Mouse (Mus musculus) skeletal muscle tissue, adult 2 months (tissue): Measurements from ENCODE around the gene Helz2.

ENCODE experiments used
- DNase-seq: peaks from one replicate; pipeline ENCODE4 v3.0.0-alpha.2; 2012; ENCODE audit warnings: low read depth, low spot score

Helz2 gene

DNA sequence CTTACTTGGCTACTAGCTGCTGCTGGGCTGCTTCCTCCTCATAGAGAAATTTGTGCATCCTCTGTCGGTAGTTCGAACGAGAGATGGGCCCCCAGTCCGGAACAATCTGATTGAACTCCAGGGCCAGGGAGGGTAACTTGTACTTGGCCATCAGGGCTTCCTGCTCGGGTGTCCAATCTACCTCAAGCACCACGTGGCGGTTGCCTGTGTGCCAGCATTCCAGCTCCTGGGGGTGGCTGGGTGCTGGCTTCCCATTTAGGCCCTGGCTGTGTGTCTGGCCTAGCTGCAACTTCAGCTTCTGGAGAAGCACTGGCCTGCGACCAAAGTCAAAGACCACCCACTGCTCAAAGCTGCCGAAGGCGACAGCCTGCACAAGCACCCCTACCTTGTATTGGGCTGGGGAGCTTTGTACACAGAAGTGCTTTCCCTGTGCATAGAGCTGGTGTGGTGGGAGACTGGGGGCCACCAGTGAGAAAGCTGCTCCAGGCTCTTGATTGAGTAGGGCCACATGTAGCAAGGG, 3.7 kb downstream of the Helz2 start:
- no peak for DNase-seq

DNA sequence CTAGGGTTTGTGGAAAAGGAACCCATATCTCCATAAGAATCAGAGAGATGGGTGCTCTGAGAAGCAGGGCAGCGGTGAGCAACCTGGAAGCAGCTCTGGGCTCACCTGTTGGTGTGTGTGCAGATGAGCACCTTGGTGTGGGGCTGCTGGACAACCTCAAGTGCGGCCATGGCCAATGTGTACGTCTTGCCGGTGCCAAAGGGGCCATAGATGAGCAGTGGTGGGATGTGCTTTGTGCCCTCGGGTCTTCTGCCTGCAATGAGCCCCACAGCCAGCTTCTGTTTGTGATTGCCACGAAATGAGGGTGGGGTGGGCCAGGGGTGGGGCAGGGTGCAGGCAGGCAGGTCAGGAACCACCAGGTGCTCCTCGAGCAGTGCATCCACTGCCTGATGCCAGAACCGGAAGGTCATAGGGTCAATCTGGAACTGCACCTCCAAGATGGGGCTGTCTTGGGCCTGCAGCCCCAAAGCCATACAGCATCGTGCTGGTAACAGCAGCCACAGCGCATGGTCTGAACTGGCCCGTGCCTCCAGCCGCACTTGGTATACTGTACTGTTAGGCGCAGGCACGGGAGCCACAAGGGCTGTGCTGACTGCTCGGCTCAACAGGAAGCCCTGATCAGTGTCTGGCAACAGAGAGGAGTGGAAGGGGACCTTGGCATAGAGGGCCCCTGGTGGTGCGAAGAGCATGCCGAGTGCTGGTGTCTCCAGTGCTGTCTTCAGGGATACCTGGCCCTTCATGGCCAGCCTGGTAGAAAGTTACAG, 4.4 kb downstream of the Helz2 start:
- no peak for DNase-seq

DNA sequence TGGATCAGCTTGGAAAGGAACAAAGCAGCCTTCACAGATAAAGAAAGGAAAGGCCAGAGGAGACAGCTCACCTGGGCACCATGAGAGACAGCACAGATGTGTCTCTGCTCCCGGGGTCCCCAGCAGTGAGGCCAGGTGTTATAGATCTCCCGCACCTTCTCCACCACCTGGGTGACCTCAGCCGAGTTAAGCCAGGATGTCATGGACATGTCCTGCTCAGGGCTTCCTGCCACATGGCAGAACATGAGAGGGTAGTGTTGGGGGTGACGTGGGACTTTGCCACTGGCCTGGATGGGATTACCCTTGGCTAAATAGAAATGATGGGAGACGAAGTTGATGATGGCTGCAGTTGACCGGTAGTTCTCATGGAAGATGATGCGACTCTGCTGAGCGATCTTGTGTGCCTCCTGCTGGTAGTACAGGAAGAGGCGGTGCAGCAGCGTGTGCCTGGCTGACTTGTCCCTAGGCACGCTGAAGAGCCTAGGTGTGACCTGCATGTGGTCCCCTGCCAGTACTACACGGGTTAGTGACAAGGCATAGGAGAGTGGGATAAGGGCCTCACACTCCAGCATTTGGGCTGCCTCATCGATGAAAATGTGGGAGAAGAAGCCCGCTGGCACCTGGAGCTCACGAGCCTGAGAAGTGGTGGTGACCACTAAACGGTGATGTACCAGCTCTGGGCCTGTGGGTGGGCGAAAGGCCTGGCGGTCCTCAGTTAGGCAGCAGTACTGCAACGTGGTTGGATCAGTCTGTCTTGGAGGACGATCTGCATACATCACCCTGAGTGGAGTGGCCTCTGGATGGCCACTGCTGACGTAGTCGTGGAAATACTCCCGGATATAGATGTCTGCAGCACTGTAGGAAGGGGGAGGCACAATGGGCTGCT, 5.9 kb downstream of the Helz2 start:
- DNase-seq = no peak

DNA sequence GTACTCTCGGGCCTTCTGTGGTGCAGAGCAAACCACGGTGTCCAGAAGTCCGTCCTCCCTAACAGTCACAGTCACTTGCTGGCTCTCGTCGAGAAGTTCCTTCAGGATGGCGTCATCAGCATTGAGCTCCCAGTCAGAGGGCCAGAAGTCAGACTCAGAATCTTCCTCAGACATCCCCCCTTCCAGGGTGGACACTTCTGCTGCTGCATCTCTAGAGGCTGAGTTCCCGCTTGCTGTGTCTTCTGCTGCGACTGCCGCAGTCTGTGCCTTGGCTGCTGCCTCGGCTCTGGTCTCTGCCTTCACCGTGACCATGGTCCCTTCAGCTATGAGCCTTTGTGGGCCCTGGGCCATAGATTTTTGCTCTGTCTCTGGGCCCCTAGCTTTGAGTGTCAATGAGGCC, 7.1 kb downstream of the Helz2 start:
- no peak for DNase-seq

DNA sequence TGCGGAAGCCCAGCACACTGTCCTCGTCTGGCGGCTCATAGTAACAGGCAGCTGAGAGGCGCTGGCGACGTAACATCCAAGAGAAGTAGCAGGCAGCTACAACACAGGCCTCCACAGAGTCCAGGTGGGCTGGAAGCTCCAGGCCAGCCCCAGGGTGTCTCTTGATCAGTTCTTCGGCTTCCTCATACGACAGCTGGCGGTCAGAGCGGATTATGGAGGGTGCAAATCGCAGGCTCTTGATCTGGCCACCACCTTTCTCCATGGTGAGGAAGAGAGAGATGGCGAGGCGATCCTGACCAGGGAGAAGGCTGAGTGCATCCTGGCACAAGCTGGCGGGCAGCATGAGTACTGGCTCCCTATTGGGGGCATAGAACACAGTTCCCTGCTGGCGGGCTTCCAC, 8.4 kb downstream of the Helz2 start:
- no peak for DNase-seq

DNA sequence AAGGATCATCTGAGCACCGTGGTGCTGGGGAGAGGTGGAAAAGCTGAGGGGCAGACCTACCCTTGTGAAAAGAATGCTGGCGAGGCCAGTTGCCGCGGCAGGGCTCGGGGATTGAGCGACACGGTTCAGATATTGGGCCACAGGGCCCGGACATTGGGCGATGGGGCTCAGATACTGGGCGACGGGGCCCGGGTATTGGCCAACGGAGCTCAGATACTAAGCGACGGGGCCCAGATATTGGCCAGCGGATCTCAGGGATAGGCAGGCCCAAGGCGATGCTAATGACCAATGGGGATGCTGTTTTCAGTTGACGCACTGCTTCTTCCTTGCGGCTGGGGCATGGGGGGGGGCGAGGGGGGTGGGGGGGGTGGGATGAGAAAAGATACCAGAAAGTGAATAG, 10.7 kb downstream of the Helz2 start:
- DNase-seq = no peak

DNA sequence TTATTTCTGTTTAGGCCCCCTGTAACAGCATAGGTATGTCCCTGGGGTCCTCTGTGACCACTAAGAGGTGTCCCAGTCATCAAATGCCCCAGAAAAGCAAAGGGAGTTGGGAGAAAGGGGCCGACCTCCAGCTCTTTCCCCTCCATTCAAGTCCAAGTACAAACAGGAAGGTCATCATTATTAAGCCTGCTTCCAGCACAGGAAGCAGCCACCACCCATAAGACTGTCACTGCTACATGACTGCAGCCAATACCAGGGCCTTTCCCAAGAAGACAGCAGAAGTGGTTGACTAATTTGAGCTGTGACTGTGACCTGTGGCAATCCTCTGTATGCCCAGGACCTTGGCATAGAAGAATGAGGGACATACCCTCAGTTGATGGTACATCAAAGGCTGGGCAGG, 13.5 kb downstream of the Helz2 start:
- no peak for DNase-seq

DNA sequence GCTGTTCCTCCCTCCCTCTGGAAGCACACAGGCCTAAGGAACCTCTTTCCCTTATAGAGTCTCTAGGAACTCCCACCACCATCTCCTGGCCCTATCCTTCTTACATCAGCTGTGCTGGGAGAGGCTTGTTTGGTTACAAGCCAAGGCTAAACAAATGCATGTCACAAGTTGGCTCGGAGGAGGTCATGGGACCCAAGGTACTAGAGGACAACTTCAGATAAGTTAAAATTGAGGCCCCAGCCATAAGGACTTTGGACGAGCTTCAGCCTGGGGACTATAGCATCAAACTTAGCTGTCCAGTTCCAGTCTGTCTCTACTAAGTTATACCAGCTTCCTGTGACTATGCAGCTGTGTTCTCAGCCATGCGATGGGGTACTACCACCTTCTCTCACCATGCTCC, 14.7 kb downstream of the Helz2 start:
- DNase-seq = no peak

DNA sequence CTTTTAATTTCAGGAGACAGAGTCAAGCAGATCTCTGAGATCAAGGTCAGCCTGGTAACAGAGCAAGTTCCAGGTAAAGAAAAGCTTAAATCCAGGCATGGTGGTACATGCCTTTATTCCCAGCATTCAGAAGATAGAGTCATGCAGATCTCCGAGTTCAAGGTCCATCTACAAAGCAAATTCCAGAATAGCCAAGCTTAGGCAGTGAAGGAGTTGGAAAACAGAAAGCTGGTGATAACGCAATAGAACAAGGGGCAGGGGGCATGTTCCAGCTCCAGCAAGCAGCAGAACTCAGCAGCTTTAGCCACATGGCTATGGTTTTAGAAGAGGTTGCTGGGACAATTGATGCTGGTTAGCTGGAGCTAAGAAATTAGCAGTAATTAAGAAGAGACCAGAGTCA, 16.8 kb downstream of the Helz2 start:
- DNase-seq = no peak

DNA sequence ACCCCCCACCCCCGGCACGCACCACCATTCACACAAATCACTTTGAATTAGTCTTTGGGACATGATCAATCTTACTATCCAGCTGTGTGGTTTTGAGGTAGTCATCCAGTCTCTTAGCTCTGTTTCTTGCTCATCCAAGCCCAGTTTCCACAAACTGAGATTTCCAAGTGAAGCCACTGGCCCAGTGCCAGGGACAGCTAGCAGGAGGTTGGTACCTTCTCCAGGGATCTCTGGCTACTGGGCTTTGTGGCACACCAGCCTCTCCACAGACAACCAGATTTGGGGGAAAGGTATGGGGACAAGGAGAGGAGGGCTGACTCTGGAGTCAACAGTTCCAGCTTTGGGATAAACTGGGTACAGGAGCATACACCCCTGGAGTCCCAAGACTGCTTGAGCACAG, 21.5 kb downstream of the Helz2 start:
- no peak for DNase-seq

DNA sequence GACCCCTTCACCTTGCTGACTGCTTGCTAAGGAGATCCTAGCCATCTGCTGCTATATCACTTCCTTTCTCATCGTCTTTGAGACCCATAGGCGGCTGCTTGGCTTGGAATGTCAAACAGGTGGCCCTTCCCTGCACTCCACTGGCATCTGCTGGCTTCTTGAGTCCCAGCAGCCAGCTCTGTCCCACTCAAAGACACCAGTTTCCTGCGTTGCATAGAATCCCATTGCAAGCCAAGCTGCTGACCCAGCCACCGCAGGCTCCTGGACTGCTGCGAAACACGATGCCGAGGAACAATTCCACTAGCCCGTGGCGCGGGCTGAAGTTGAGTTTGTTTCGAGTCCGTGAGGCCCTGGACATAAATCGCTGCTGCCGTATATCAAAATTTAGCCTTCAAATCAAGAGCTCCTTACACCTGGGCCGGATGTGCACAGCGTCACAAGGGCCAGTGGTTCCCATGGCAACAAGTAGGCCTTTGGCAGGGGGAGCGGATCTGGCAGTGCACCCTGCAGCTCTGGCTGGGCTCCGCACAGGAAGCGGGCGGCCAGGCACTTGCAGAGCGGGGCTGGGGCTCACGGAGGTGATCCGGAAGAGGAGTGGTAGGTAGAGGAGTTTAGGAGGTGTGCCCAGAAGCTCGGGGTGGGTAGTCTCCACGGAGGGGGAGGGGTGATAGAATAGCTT, 22.1 kb downstream of the Helz2 start, which contains the start of gene Fndc11:
Fndc11 (plus strand) TSS at position 476 of the 679 bp plus-strand sequence.
- peak; percentile 77 for DNase-seq

DNA sequence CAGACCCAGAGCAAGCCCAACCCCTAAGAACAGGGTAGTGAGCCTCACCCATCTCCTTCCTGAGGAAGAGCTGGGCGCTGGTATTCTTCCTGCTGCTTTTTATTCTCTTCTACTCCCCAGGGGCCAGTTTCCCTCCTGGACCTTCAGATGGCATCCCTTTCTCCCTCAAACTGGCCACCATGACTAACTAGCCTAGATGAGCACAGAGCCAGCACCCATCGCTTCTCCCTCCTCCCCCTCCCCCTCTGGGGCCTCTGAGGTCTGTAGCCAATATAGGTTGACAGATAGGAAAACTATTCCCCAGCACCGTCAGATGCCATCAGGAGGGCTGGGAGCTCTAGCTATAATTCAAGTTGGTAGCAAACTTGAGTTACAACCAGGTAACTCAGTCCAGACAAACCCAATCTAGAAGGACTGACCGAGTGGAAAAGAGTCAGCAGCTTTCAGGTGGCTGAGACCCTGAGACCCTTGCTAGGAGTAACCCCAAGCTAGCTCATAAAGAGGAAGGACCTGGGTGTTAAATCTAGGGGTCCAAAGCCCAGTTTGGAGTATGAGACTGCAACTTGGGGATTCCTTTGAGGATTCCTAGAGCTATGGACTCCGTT, 22.8 kb downstream of the Helz2 start:
- DNase-seq = no peak

DNA sequence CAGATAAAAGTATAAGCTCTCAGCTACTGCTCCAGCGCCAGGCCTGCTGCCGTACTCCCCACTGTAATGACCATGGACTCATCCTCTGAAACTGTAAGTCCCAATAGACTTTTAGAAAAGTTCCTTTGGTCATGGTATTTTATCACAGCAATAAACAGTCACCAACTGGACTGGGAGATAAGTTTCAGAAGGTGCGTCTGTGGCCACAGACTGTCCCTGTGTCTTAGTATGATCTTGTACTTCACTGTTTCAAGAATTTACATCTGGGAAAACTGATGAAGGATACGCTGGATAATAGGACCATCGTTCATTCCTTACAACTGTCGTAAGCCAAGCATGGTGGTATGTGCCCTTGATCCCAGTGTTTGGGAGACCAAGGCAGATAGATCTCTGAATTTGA, 25.8 kb downstream of the Helz2 start:
- DNase-seq = no peak

DNA sequence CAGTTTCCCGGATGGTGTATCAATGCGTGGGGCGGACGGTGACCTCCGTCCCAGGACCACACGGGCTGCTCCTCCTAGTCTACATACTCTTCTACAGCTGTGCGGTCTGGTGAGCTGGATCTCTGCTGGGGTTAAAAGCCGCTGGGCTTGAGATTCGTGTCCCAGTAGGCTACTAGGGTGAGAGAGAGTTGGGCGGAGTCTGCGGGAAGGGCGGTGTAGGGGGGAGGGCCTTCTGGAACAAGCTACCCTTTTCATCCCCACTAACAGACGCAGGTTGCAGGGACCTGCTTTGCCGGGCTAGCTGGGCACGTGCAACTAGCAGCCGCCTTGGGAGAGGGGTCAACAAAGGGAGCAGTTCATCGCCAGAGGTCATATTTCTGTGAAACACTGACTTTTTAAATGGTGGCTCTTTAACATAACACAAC, 28.8 kb downstream of the Helz2 start, which contains the start of gene Srms:
Srms (minus strand) TSS at position 165 of the 425 bp plus-strand sequence.
- DNase-seq = no peak

DNA sequence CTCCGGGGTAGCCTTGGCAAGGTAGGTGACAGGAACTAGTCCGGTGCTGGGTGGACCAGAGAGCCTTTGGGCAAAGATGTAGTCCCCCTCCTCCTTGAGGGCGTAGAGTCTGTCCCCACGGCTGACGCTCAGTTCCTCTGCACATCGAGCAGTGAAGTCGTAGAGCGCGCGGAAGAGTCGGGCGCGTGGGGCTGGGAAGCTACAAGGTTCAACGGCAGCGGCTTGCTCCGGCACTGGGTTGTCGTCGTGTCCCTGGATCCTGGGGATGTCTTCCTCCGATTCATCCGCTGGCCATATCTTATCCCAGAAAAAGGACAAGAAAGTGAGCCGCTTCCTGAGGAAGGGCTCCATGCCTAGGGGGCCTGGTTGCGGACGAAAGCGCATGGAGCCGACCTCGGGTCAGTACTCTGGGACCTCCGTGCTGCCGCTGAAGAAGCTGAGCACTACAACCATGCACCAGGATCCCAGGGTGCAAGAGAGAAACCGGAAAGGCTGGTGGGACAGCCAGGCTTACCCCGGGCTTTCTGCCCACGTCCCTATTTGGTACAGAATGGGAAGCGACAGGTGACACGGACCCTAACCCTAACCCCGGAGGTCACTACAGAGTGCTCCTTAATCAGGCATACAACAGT, 29.3 kb downstream of the Helz2 start:
- no peak for DNase-seq

DNA sequence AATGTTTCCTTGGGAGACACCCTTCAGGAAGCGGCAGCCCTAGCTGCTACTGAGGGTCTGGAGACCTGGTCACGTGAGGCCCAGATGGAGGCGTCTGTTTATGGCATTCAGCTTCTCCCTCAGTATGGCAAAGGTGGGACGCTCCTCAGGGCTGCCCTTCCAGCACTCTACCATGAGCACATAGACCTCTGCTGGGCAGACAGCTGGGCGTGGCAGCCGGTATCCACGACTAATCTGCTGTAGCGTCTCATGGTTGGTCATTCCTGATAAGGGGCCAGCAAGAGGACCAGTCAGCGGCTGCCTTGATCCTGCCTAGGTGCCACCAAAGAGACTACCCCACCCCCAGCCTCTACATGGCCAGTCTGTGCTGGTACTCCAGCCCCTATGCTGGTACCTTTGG, 35.7 kb downstream of the Helz2 start:
- no peak for DNase-seq

DNA sequence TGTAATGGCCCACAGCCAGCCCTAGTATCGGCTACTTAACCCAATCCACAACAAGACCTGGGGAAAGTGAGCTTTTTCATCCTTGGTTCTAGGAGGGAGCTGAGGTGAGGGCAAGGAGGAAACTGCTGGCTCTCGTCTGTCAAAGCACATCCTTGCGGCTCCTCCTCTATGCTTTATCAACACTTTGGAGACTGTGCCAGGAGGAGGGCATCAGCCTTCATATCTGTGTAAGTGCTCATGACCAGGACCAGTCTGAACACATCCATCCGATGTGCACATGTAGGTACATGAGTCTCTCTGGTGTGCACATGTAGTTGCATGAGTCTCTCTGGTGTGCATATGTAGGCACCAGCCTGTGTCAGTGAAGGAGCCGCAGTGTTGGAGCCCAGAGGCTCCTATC, 36.1 kb downstream of the Helz2 start:
- no peak for DNase-seq

DNA sequence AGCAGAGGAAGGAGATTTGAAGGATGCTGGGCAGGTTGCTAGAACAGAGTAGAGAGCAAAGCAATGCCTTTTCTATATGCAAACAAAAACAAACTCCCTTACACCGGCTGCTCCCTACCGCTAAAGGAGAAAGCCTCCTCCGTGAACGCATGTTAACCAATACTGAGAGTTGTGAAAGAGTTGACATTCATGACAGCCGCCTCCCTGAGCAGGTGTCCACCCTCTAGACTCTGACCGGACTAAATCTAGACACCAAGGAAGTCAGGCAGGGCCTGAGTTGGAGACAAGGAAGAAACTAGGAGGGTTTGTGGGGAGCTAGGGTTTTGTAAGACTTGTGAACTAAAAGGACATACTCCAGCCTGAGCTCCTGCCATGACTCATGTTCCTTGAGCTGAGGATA, 38.9 kb downstream of the Helz2 start:
- no peak for DNase-seq

DNA sequence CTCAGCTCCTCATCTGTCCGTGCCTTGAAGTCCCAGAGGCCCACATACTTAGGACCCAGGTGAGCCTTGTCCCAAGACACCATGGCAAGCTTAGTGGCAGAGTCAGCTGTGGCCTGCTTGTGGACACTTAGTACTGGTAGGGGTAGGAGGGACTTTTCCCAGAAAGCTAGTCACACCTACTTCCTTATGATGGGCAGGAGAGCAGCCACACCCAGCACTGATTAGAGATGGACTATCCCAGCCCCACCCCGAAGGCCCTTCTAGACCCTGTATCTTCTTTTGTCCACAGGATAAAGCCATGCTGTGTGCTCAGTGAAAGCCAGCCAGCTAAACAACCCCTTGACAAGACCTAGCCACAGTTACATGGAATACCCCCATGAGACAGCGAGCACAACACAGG, 39.4 kb downstream of the Helz2 start, which contains the start of gene Ptk6:
Ptk6 (minus strand) TSS at position 368 of the 400 bp plus-strand sequence.
- DNase-seq = no peak

DNA sequence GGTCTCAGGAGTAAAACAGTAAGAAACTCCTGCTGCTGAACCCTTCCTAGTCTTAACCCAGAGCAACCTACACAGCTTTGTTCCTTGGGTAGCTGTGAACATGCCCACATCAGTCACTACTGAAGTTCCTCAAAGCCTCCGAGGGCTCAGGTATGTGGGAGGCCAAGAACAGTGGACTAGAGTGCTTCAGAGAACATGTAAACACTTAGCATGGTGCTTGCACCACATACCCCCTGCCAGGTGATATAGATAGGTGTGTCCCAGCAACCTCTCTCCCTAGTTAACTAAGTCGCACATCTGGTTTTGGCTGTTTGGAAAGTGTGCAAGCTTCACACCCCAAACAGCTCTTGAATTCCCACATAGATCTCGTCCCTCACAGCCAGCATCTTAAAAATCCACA, 40.2 kb downstream of the Helz2 start:
- no peak for DNase-seq
